Mouse (Mus musculus): ENCODE measurements around the gene Plpp1. TPM values are rescaled to one million over a fixed set of nuclear protein-coding genes. Genes with fewer than 3 reads are reported as not detected.

Plpp1 gene
- polyA plus RNA-seq, 1 experiment = 10.1 TPM

- no peak overlapping the region for H3K4me3 ChIP-seq (ENCODE audit: insufficient read depth, low read depth, low read length)
- no peaks in the 10 kb centered on the region for H3K4me1 ChIP-seq (ENCODE audit: control insufficient read depth, insufficient read depth, insufficient read length, low read length)
- no peak overlapping the region for H3K27ac ChIP-seq (replicated peaks; ENCODE audit: low read depth, low read length)
Observed at GRCm38 (mm10) chr13:112902176-112902575, 101.6 kb downstream of the Plpp1 start.

GRCm38 (mm10) chr13:112909663-112910062, 109.1 kb downstream of the Plpp1 start:
- no peak overlapping the region for H3K27ac ChIP-seq (replicated peaks; ENCODE audit: low read depth, low read length)
- no peaks in the 10 kb centered on the region for H3K4me1 ChIP-seq (ENCODE audit: control insufficient read depth, insufficient read depth, insufficient read length, low read length)
- no peak overlapping the region for H3K4me3 ChIP-seq (ENCODE audit: insufficient read depth, low read depth, low read length)

- Histone ChIP-seq H3K27ac (replicated peaks; ENCODE audit: low read depth, low read length) (no peak overlapping the region), H3K4me1 (ENCODE audit: control insufficient read depth, insufficient read depth, insufficient read length, low read length) (no peaks in the 10 kb centered on the region), H3K4me3 (ENCODE audit: insufficient read depth, low read depth, low read length) (no peak overlapping the region)
Observed at GRCm38 (mm10) chr13:112910434-112910833, 109.8 kb downstream of the Plpp1 start.

Other genes starting within 250 kb of the Plpp1 start
- gene Il31ra, start 206.4 kb upstream of the Plpp1 start, polyA plus RNA-seq (2012; ENCODE audit: insufficient read depth, insufficient read length, missing spikeins) = not detected in 2 replicates
- not detected in 2 replicates for gene Ddx4, start 148.3 kb upstream of the Plpp1 start, polyA plus RNA-seq (2012; ENCODE audit: insufficient read depth, insufficient read length, missing spikeins)
- 4.2 and 6.3 TPM in 2 replicates for gene Slc38a9, start 140.0 kb upstream of the Plpp1 start, polyA plus RNA-seq (2012; ENCODE audit: insufficient read depth, insufficient read length, missing spikeins)
- gene Mtrex, start 126.6 kb downstream of the Plpp1 start, polyA plus RNA-seq (2012; ENCODE audit: insufficient read depth, insufficient read length, missing spikeins) = 20.5 and 24.0 TPM in 2 replicates
- 7.3 and 8.1 TPM in 2 replicates for gene Dhx29, start 126.7 kb downstream of the Plpp1 start, polyA plus RNA-seq (2012; ENCODE audit: insufficient read depth, insufficient read length, missing spikeins)
- gene Ccno, start 187.0 kb downstream of the Plpp1 start, polyA plus RNA-seq (2012; ENCODE audit: insufficient read depth, insufficient read length, missing spikeins) = 0.95 TPM in 1 of 2 replicates, not detected in the other
- not detected in 2 replicates for gene Mcidas, start 193.1 kb downstream of the Plpp1 start, polyA plus RNA-seq (2012; ENCODE audit: insufficient read depth, insufficient read length, missing spikeins)
- not detected in 2 replicates for gene Cdc20b, start 234.3 kb downstream of the Plpp1 start, polyA plus RNA-seq (2012; ENCODE audit: insufficient read depth, insufficient read length, missing spikeins)
- 143 and 181 TPM in 2 replicates for gene Gpx8, start 245.6 kb downstream of the Plpp1 start, polyA plus RNA-seq (2012; ENCODE audit: insufficient read depth, insufficient read length, missing spikeins)